Mouse (Mus musculus) yolk sac, embryonic 10.5 days (tissue): ENCODE measurements around the gene Ivl.

Source experiments
- DNase-seq: peaks from one replicate; pipeline ENCODE4 v3.0.0-alpha.2; 2017; ENCODE audit warnings: low spot score

Gene Ivl

DNA sequence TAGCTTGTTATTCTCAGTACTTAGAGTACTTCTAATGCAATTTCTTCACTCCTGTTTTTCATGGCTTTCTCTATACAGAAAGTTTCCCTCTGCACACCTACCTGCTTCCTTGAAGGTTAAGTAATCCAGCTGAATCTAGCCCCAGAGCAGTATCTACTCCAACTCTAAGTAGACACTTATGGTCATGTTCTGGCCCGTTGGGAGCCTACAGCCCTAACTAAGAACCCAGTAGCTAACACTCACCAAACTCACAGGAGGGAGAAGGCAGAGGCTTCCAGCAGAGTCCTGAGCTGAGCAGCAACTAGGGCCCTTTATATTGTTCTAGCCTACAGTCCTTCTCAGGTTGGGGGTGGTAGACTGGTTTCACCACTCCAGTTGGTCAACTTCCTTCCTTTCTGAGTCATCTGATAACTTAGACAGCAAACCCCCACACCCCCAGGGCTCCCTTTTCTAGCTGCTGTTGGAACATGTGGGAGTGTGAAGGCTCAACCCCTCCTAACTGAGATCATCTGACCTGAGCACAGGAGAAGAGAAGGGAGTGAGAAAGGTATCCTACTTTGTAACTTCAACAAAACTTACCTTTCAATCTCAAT, at the start of gene Ivl:
Gene Ivl (minus strand): TSS at position 287 of the 593 bp plus-strand sequence.
- no peak for DNase-seq

DNA sequence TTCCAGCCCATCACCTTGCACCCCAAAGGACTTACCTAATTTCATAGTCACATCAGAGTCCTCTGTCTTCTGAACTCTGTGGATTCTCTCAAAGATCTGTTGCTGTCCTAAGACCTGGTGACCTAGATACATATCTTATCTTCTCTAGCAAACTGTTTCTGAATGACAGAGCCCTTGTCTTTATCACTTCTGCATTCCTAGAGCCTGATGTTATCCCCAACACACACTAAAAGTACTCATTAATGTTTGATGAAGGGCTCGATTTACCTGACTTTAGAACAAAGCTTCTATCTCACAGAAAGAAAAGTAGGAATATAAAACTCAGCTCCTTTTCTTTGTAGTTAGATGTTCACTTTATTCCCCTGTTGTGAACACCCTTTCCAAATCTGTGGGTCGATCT, 48.0 kb upstream of the Ivl start, which contains the start of gene Lce6a:
Gene Lce6a (minus strand): TSS at position 101 of the 400 bp plus-strand sequence.
- no peak for DNase-seq

DNA sequence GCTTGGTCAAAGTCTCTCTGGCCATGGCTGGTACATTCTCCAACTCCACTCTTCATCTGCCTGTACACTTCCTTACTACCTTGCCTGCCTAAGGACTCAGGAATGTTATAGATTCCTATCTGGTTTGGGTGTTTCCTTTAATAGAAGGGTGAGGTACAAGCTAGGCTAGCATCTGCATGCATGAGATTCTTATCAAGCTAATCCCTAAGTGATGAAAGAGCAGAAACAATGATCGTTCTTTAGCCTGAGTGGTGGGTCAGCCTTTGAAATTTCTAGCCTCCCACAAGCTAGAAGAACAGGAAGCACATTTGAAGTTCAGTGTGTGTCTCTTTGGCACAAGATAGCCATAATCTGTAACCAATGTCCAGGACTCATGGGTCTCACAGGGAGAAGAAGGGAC, 36.3 kb upstream of the Ivl start:
- no peak for DNase-seq

DNA sequence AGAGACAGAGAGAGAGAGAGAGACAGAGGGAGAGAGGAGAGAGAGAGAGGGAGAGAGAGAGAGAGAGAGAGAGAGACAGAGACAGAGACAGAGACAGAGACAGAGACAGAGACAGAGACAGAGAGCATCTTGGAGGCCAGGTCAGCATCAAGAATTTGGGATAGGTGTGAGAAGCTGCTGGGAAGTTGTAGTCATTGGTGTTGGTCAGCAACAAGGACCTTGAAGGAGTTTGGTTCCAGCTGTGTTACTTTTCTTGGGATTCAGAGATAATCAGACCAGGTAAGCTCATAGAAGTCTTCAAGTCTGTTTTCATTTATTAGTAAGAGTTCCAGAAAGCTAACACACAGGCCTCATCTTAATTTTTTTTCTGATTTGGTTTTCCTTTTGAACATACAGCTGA, 33.9 kb upstream of the Ivl start, which contains the start of gene 2210017I01Rik:
Gene 2210017I01Rik (minus strand): TSS at position 101 of the 400 bp plus-strand sequence.
- no peak for DNase-seq

DNA sequence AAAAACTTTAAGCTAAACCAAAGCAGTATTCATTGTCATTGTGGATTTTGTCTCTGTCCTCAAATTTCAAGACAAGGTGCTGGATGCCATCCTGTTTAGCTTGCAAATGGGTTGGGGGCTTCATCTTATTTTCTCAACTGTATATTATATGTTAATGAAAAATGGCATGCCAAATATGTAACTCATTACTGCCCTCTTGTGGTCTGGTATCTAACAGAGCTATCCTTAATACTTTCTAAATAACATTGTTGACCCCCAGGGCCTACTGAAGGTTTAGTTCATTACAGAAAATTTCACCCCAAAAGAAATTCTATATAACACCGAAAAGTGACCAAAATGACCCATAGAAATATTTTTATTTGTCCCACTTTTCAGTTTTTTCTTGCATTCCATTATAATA, 28.6 kb upstream of the Ivl start:
- no peak for DNase-seq

DNA sequence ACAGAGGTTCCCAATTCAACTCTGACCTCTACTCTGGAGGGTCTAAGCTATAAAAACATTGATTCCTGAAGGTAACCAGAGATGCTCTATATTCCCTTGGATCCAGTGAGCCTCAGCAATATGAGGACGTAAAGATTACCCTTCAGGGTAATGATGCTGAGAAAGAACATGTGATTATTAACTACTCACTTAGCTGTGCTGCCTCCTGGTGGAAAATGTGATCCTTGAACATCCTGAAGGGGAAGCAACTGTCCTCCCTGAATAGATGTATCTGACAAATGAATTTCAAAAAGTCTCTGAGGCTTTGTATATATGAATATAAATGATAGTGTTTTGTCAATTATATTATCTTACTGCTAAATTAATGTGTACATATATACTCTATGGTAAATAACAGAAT, 26.9 kb upstream of the Ivl start:
- no peak for DNase-seq

DNA sequence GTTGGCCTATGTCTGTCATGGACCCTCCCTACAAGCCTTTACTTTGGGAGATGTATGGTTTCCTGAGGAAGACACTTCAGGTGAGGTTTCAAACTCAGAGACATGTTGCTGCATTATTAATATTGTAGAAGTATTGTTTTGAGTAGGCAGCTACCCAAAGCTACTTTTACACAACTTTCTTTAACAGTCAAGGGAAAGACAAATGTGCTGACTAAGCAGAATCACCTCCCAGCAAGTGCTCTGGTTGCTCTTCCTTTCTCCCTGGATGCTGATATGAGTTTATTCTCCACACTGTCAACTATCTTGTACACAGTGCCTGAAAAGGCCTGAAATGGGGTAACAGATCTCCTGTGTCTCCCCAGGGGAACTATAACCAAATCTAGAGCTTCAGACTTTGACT, 26.4 kb upstream of the Ivl start:
- DNase-seq, result no peak

DNA sequence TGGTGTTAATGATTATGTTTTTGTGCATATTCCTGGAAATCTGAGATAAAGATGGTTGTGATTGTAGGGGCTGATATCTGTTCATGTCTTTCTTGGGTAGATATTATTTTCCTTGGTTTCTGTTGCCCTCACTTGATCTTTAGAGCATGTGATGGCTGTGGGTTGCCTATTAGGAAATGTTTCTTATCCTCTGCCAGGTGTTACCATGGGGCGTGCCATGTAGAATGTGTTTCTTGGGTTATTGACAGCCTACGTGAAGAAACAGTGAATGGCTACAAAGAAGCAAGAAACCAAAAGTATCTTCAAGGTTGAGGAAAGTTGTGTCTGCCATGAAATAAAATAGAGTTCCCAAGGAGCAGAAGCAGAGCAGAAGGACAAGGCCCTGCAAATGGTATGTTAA, 24.9 kb upstream of the Ivl start:
- no peak for DNase-seq

DNA sequence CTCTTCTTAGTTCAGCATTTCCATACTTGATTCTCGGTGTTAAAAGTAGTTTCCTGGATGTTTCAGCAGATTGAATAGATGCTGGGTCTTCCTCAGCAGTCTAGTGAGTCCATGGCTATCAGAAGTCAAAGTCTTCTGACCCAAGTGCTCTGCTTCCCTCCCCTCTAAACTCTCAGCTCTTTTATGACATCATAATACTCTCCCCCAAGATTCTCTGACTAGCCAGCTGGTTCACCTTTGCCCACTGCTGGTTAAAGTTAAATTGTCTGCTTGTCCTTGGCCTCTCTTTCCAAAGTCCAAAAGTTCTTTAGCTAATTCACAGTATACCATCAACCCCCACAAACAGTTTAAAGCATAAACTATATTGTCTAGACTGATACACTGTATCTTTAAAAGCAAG, 15.3 kb upstream of the Ivl start, which contains the start of gene Smcp:
Gene Smcp (minus strand): TSS at position 140 of the 400 bp plus-strand sequence.
- DNase-seq, result no peak

DNA sequence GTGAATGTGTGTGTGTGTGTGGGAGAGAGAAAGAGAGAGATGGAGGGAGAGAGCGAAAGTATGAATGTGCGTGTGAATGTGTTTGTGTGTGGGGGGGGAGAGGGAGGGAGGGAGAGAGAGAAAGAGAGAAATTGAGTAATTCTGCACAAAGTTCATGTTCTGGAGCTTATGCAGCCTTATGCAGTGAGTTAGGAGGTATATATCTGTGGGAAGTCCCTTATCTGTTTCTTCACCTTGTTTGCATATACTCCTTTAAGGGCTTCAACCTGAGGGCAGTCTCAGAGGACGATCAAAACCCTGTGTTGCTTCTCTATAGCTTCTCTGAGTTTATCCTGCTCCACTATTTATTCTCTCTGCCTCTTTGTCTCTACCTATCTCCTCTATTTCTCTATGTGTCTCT, 13.7 kb upstream of the Ivl start:
- no peak for DNase-seq

DNA sequence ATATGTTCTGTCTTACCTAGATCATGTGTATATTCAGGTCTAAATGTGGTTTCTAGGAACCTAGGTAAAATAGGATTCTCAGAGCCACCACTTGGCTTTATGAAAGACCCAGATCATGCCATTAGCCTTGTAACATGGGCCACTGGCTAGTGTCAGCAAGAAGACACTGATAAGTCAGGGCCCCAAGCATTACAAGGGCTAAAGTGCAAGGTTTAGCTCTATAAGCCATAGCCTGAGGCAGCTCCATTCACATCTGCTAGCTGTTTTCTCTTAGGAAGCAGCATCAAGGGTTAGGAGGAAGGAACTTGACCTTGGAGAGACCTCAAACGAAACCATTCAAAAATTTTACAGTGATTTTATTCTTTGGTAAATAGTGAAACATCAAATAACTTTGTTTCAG, 11.5 kb upstream of the Ivl start:
- no peak for DNase-seq

DNA sequence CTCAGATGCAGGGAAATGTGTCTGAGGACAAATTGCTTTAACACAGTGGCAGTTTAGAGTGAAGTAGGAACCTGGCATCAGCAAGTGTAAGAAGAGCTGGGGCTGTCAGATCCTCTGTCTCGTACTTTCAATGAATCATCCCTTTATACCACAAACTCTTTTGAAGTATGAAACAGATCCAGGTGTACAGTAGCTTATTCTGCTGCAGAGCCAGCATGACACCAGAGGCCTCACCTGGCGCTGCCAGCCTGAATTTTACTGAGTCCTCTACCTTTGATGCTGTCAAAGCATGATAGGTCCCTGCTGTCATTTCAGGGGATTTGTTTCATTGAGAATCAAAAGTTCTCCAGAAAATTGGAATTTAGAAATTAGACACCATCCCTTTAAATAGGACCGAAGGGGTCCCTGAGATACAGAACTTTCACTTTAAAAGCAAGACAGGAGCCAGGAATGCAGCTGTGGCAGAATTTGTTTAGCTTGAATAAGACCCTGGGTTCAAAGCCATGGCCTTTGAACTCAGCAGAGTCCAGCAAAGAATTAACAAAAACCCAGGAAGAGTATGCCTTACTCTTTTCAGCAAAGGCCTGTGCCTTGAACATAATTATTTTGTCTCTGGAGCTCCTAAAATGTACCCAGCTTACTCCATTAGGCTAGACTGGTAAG, 9.8 kb upstream of the Ivl start:
- no peak for DNase-seq

DNA sequence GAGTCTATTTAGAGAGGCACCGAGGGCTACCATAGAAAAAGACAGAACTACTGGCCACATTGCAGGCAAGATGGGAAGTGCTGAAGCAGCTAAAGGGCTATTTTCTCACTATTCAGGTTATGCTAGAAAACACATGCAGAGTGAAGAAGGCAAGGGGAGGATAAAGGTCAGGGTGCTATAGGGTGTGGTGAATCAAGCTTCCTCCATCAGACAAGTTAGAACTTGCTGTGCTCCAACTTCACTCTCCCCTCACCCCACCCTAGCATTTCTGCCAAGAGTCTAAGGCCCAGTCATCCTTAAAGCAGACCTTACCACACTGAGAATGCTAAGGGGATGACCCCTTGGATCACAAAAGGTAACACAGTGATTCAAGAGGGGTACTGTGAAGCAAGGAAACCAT, 6.0 kb upstream of the Ivl start:
- DNase-seq, result no peak

DNA sequence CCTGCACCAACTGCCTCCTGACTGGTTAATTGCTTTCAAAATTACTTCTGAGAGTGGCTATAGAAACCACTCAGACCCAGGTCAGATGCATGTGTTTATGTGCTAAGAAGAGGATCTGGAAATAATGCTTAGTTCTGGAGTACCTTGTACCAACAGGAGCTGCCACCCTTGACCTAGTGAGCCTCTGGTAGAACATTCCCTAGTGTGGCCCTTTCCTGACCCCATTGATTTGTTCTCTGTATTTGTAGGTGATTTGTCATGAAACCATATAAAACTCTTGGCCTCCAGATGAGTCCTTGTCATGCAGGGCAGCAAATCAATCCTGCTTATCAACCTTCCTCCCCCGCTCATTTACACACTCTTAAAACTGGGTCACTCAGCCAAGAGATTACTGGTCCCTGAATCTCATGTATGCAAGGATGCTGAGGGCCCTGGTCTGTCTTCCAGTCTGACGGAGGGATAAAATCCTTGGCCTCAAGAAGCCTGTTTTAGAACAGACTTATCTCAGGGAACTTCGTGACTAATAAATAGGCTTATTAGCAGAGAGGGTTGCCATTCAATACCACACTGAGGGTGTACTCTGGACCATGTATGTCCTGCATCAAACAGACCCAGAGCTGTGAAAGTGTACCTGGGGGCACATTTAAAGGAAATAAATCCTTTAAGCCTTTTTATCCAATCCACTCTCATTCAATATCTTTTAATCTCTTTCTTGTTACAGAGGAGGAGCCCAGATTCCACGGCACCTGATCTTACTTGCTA, 5.3 kb upstream of the Ivl start:
- no peak for DNase-seq

DNA sequence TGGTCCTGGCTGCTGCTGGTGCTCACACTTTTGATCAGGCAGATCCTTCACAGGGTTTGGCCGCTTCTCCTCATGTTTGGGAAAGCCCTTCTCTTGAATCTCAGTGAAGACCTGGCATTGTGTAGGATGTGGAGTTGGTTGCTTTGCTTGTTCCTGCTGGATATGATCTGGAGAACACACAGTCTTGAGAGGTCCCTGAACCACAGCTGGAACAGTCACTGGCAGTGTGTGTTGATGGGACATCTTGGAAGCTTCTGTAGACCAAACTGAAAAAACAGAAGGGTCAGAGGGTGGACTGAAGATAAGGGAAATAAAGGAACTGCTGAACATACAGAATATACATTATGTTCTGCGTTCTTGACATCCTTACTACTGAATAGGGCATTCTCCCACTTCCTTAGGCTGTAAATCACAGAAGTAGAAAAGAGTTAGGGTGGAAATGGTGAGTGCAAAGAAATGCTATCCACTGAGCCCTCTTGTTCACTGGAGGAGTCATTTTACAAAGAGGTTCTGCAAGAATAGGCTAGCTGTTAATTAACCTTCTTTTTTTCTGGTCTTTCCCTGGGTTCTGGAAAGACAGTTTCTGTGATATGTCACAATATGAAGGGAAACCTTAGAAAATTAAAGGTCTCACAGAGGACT, 900 bp downstream of the Ivl start:
- no peak for DNase-seq

DNA sequence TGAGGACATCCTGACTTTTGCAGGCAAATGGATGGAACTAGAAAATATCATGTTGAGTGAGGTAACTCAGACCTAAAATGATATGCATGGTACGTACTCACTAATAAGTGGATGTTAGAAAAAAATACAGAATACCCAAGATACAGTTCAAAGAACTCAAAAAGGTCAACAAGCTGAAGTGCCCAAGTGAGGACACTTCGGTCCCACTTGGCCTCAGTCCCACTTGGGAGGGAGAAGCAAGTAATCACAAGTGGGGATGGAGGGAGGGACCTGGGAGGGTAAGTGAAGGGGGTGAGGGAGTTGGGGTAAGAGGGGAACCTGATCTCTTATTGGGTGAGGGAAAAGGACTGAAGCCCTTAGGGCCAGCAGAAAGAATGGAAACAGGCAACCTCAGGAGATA, 4.8 kb downstream of the Ivl start:
- no peak for DNase-seq

DNA sequence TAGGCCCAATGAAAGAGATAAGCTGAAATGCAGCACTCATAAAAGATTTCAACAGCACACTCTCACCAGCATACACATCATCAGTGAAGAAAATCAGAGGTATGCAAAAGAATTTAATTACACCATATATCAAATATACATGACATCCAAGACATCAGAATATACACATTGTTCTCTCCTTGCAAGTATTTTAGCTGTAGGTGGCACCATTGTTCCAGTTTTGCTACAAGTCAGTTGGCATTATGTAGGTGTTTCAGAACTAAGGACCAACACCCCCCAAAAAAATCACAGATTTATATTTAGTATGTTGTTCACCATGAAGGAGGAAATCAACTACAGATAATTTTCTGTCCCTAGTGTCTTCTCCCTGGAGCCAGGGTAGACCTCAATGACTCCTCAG, 8.1 kb downstream of the Ivl start:
- DNase-seq, result no peak

DNA sequence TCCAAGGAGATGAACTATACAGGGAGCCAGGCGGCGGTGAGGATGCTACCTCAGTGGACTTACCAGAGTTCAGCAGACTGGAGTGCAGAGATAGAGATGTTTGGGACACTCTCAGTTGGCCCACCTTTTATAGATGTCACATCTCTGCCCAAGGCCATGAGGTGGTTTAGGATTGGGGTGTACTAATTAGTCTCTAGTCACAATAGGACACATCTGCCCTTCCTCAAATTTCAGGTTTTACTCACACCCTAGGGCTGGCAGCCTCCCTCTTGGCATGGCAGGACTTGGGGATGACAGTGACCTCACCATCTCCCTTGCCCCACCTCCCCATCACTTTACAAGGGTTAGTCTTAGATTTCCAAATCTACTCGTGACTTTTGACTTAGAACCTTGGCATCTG, 39.1 kb downstream of the Ivl start, which contains the start of gene 2310046K23Rik:
Gene 2310046K23Rik (minus strand): TSS at position 101 of the 400 bp plus-strand sequence.
- no peak for DNase-seq
